Mouse (Mus musculus) small intestine, adult 2 months (tissue): Measurements from ENCODE around the gene Mpeg1.

Experiments
- CTCF ChIP-seq: fragments of 200-500 bp; IDR thresholded peaks from 2 replicates; pipeline ENCODE4 v1.5.1; 2012; ENCODE audit warnings: low read depth, mild to moderate bottlenecking, control low read depth, inconsistent platforms, low read length, moderate library complexity, mixed read lengths; ENCODE audit not compliant: insufficient replicate concordance, insufficient read length; ENCODE audit errors: extremely low read depth
- POLR2A ChIP-seq: fragments of 200-500 bp; IDR thresholded peaks from 2 replicates; pipeline ENCODE4 v1.6.1; 2012; ENCODE audit warnings: low read depth, mild to moderate bottlenecking, control low read depth, inconsistent platforms, low read length, moderate library complexity

DNA sequence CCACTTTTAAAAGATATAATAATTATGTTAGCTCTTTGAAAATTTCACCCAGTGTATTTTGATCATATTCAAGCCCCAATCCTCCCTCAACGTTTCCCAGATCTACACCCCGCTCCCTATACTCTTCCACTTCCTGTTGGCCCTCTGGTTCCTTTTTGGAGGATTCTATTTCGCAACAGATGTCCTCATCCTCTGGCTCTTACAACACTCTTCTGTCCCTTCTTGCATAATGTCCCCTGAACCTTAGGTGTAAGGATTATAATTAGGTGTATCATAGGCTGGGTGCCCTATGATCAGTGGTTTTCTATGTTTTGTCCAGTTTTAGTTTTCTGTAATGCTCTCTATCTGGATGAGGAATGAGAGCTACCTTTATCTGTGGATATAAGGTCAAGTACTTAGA lies 15.6 kb upstream of the Mpeg1 start:
- no peak for TF ChIP-seq CTCF
- TF ChIP-seq POLR2A: no peak
